Mouse (Mus musculus) lung, adult 2 months (tissue): ENCODE results near the gene Gm39115.

ENCODE experiments used
- CTCF ChIP-seq: fragments of 200-500 bp; IDR thresholded peaks from 2 replicates; pipeline ENCODE4 v1.5.1; 2011; ENCODE audit warnings: mild to moderate bottlenecking, low read length, control low read depth; ENCODE audit not compliant: insufficient read depth
- POLR2A ChIP-seq: fragments of 200-500 bp; IDR thresholded peaks from 2 replicates; pipeline ENCODE4 v1.6.1; 2011; ENCODE audit warnings: low read depth, mild to moderate bottlenecking, control low read depth, low read length, borderline replicate concordance; ENCODE audit errors: extremely low read depth

GRCm38 (mm10) chr7:142092991-142093390 lies 42.8 kb downstream of the Gm39115 start:
- no peak for TF ChIP-seq CTCF
- no peak for TF ChIP-seq POLR2A
